Mouse (Mus musculus) 416B (cell line): ENCODE measurements around the gene Myocd.

ENCODE experiments used
- DNase-seq: peaks from one replicate; pipeline ENCODE4 v3.0.0; 2011; ENCODE audit warnings: low read depth

Myocd gene

GRCm38 (mm10) chr11:65137145-65137652 lies 132.6 kb downstream of the Myocd start:
- DNase-seq = no peak

- no peak for DNase-seq
These were observed 134.5 kb downstream of the Myocd start for GRCm38 (mm10) chr11:65135251-65135739.

GRCm38 (mm10) chr11:65133661-65134060 lies 136.1 kb downstream of the Myocd start:
- DNase-seq = no peak

GRCm38 (mm10) chr11:65129110-65129509 lies 140.7 kb downstream of the Myocd start:
- peak; percentile 2 for DNase-seq

- peak; percentile 34 for DNase-seq
These were observed 141.1 kb downstream of the Myocd start for GRCm38 (mm10) chr11:65128666-65129065.

- no peak for DNase-seq
These were observed 143.2 kb downstream of the Myocd start for GRCm38 (mm10) chr11:65126566-65126965.
